Mouse (Mus musculus) kidney, embryonic 15.5 days (tissue): ENCODE measurements around the gene 5730596B20Rik. TPM values are rescaled to one million over a fixed set of nuclear protein-coding genes. Genes with fewer than 3 reads are reported as not detected.

Experiments
- ATAC-seq: fragments of 200-750 bp; cut with Nextera tagmentation; replicated peaks from 2 replicates; pipeline ENCODE4 v1.8.0; 2017; ENCODE audit warnings: moderate TSS enrichment; ENCODE audit not compliant: low FRiP score
- H3K27ac ChIP-seq: fragments of 300-500 bp; sonication (generic); 2 replicates; pipeline ENCODE4 v1.5.1; 2015; ENCODE audit warnings: mild to moderate bottlenecking, inconsistent platforms
- H3K27me3 ChIP-seq: fragments of 300-500 bp; sonication (generic); 2 replicates; pipeline ENCODE4 v1.6.1; 2015; ENCODE audit warnings: inconsistent platforms
- H3K36me3 ChIP-seq: fragments of 300-500 bp; sonication (generic); 2 replicates; pipeline ENCODE4 v1.6.1; 2015; ENCODE audit warnings: inconsistent platforms
- H3K4me1 ChIP-seq: fragments of 300-500 bp; sonication (generic); 2 replicates; pipeline ENCODE4 v1.6.1; 2015; ENCODE audit warnings: inconsistent platforms
- H3K4me2 ChIP-seq: fragments of 300-500 bp; sonication (generic); 2 replicates; pipeline ENCODE4 v1.6.1; 2015; ENCODE audit warnings: moderate library complexity, mild to moderate bottlenecking, inconsistent platforms
- H3K4me3 ChIP-seq: fragments of 300-500 bp; sonication (generic); replicated peaks from 2 replicates; pipeline ENCODE4 v1.5.1; 2015; ENCODE audit warnings: mild to moderate bottlenecking, inconsistent platforms
- H3K9ac ChIP-seq: fragments of 300-500 bp; sonication (generic); 2 replicates; pipeline ENCODE4 v1.6.1; 2015; ENCODE audit warnings: mild to moderate bottlenecking, inconsistent platforms
- H3K9me3 ChIP-seq: fragments of 300-500 bp; sonication (generic); replicated peaks from 2 replicates; pipeline ENCODE4 v1.6.1; 2016; ENCODE audit warnings: inconsistent platforms
- WGBS: fragments of 180-500 bp; shearing (Covaris S2); methylation state at CpG from one replicate; pipeline ENCODE4 v1.1.7; 2015; ENCODE audit warnings: mixed read lengths; 5-methylcytosine and 5-hydroxymethylcytosine counted together
- polyA plus RNA-seq: library from polyadenylated mRNA; unstranded; fragments of >200 nt; fragmentation: Nextera tagmentation; extraction: Ambion mirVana; gene quantifications from 2 replicates; pipeline ENCODE4 v1.2.1, GENCODE M21; 2015

Gene 5730596B20Rik
- polyA plus RNA-seq, 1 experiment from 2014 or later = 2.4 TPM

DNA sequence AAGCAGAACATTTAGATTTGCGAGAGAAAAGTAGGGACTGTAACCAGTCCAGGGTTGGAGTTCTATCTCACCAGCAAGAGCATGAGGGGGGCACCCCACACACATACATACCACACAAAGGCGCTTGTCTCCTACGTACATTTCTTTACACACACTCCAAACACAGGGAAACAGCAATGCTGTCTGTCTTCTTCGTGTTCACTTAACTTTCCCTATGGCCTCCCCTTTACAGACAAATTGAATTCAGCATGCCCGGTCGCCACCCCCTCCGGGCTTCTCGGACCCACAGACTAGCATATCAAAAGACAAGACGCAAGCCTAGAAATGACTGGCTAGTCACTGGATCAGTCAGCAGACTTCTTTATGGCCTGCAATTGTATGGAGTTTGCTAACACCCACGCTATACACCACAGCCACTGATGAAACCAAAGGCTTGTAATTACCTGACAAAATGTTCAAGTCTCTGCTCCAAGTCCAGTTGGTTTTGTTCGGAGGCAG, 3.0 kb downstream of the 5730596B20Rik start:
- H3K27ac ChIP-seq = peak overlapping the region; percentile 98
- H3K36me3 ChIP-seq = 0 out of 2 replicates have a peak, but pooled peaks cover 7% of the 10 kb centered on the region
- ATAC-seq = no peak
- H3K4me3 ChIP-seq = peak overlapping the region; percentile 62
- no peaks in the 10 kb centered on the region for H3K9me3 ChIP-seq
- H3K9ac ChIP-seq = peak overlapping the region; percentile 56
- peak overlapping the region; percentile 67 for H3K4me2 ChIP-seq
- 20% methylated on average over 11 of the region's 11 CpGs for WGBS
- H3K4me1 ChIP-seq = peaks cover 91% of the 10 kb centered on the region
- no peaks in the 10 kb centered on the region for H3K27me3 ChIP-seq

DNA sequence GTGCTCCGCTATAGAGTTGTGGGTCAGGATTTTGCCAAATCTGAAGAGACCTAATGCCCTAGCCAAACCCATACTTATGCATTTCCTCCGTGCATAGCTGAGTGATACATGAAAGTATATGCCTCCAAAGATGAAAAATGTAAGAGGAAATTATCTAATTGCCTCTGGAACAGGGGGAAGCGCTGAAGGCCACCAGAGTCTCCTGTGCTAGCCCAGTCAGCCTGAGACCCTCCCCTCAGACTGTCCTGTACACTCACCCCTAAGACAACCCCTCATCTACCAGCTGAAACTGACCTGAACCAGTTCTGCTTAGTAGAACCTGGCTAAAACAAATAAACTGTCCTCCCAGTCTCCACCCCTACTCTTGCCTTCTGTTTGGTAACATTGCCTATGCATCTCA, 3.4 kb downstream of the 5730596B20Rik start:
- WGBS = 44% methylated on average over 3 of the region's 3 CpGs
- Histone ChIP-seq H3K9me3 (no peaks in the 10 kb centered on the region), H3K9ac (peak overlapping the region; percentile 56), H3K4me1 (peaks cover 96% of the 10 kb centered on the region), H3K27ac (peak overlapping the region; percentile 98), H3K4me2 (peak overlapping the region; percentile 67), H3K36me3 (0 out of 2 replicates have a peak, but pooled peaks cover 7% of the 10 kb centered on the region), H3K27me3 (no peaks in the 10 kb centered on the region), H3K4me3 (peak overlapping the region; percentile 62)
- ATAC-seq = no peak

DNA sequence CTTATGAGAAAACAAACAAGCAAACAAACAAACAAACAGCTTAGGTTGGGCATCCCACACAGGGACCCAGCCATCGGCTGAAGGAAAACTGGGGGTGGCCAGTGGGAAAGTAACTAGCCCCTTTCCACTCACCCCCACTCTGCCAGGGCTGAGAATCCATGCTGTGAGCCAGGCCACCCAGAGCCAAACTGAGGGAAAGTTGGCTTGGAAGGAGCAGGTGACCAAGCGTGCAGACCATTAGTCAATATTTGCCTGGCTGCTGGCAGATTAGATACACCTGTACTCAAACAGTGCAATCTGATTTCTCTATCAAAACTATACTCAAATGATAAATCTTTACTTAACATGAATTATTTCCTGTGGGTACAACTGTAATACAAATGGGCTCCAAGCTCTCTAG, 4.7 kb downstream of the 5730596B20Rik start:
- WGBS = 30% methylated on average over 2 of the region's 2 CpGs
- H3K27me3 ChIP-seq = no peaks in the 10 kb centered on the region
- H3K4me1 ChIP-seq = peaks cover 99% of the 10 kb centered on the region
- H3K36me3 ChIP-seq = 0 out of 2 replicates have a peak, but pooled peaks cover 10% of the 10 kb centered on the region
- H3K27ac ChIP-seq = peak overlapping the region; percentile 98
- H3K4me3 ChIP-seq = no peak overlapping the region
- no peak for ATAC-seq
- peak overlapping the region; percentile 7; the same call in 1 of the 2 replicates for H3K4me2 ChIP-seq
- no peak overlapping the region for H3K9ac ChIP-seq
- no peaks in the 10 kb centered on the region for H3K9me3 ChIP-seq

DNA sequence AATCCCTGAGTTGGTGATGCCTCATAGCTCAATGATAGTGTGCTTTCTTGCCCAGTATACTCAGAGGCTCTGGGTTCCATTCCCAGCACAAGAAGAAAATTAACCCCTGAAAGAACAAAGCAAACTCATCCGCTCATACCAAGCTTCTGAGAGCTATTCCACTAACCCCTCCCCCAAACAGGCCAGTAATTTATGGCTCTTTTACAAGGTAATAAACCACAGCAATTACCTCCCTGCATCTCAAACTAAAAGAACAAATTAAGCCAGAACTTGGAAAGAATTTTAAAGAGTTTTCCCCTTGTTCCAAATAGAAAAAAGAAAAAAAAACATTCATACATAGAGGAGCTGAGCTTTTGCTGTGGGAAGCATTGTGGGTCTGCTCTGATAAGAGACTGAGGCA, 5.5 kb downstream of the 5730596B20Rik start:
- 0 out of 2 replicates have a peak, but pooled peaks have one; percentile 16 for ATAC-seq
- Histone ChIP-seq H3K9me3 (no peaks in the 10 kb centered on the region), H3K4me3 (no peak overlapping the region), H3K4me1 (peaks cover 99% of the 10 kb centered on the region), H3K27me3 (no peaks in the 10 kb centered on the region), H3K9ac (0 out of 2 replicates have a peak overlapping the region, but pooled peaks have one; percentile 19), H3K4me2 (peak overlapping the region; percentile 45), H3K27ac (peak overlapping the region; percentile 98), H3K36me3 (0 out of 2 replicates have a peak, but pooled peaks cover 10% of the 10 kb centered on the region)
- WGBS = 13% methylated on average over 1 of the region's 1 CpGs

DNA sequence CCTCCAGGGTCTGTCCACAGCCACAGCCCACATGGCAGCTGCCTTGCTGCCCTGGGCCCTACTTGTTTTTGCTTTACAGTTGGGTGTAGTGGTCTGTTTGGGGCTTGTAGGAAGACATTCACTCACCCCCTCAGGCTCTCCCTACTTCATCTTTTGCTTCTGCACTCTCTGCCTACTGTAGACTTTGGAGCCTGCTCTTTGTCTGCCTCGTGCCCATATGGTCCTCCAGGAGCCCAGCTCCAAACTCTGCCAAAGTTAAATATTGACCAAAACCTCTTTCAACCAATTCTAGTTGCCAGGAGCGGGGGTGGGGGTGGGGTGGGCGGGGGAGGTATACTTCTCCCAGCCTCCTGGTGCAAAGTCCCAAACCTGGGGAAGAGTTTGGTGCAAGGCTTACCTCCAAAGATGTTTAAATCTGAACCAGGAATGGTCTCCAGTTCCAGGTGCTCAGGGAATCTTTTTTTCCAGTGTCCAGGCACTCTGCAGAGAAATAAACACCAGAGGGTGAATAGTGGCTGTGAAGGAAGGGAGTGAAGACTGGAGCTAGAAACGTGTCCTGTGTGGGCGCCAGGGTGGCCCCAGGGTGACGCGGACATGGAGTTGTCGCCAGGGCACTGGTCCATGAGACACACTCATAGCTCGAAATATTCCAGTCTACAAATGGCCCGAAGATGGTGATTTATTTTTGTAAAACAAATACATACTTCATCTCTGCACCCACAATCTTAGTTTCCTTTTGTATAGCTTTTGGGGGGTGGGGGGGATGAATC, 6.2 kb downstream of the 5730596B20Rik start:
- peak; percentile 63 for ATAC-seq
- peak overlapping the region; percentile 98 for H3K27ac ChIP-seq

DNA sequence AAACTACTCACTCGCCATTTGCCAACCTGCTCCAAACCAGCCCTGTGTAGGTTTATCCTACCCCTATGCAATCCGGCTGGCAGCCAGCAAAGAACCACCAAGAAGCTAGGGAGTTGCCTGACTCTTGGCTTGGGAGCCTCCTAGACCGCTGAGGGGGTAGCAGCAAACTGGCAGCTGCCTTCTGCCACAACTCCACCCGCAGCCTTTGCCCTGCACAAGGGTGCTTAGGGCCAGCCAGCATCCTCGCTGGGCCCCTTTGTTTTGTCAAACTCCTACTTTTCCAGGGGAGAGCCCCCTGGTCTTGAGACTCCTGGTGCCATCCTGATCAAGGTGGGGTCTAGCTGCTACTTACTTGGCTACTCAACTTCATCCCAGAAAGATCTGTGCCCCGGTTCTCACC, 7.4 kb downstream of the 5730596B20Rik start:
- 19% methylated on average over 6 of the region's 6 CpGs for whole genome bisulfite sequencing
- no peak for ATAC-seq
- Histone ChIP-seq H3K4me2 (peak overlapping the region; percentile 45), H3K27ac (peak overlapping the region; percentile 98), H3K9ac (no peak overlapping the region), H3K4me1 (peaks cover 100% of the 10 kb centered on the region), H3K36me3 (0 out of 2 replicates have a peak, but pooled peaks cover 10% of the 10 kb centered on the region), H3K9me3 (no peaks in the 10 kb centered on the region), H3K27me3 (no peaks in the 10 kb centered on the region), H3K4me3 (no peak overlapping the region)

More for the DNA sequence above, 6.2 kb downstream of the 5730596B20Rik start:
- H3K4me3 ChIP-seq = 0 out of 2 replicates have a peak overlapping the region, but pooled peaks have one; percentile 5
- no peaks in the 10 kb centered on the region for H3K27me3 ChIP-seq
- peak overlapping the region; percentile 19; the same call in 1 of the 2 replicates for H3K9ac ChIP-seq
- H3K36me3 ChIP-seq = 0 out of 2 replicates have a peak, but pooled peaks cover 10% of the 10 kb centered on the region
- 24% methylated on average over 10 of the region's 10 CpGs for WGBS
- H3K4me2 ChIP-seq = peak overlapping the region; percentile 45
- peaks cover 100% of the 10 kb centered on the region for H3K4me1 ChIP-seq
- H3K9me3 ChIP-seq = no peaks in the 10 kb centered on the region

DNA sequence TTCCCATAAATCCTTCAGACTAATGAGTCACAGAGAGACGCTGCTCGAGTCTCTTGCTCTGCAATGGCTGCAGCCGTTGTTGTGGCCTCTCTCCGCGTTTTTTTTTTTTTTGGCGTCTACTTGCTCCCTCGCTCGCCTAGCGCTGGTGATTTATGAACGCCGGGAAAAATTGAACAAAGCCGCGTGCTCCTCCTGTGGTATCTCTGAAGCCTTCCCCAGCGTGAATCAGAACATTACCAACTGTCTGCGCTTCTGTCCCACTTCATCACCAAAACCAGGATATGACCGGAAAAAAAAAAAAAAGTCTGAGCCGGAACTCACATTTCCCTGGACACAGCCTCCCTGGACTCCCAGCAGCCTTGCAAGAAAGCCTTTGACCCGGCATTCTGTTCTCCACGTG, 7.9 kb downstream of the 5730596B20Rik start:
- H3K4me2 ChIP-seq = peak overlapping the region; percentile 45
- WGBS = 3% methylated on average over 19 of the region's 19 CpGs
- no peak overlapping the region for H3K9ac ChIP-seq
- 0 out of 2 replicates have a peak, but pooled peaks cover 10% of the 10 kb centered on the region for H3K36me3 ChIP-seq
- peaks cover 100% of the 10 kb centered on the region for H3K4me1 ChIP-seq
- no peak for ATAC-seq
- no peaks in the 10 kb centered on the region for H3K9me3 ChIP-seq
- H3K27ac ChIP-seq = peak overlapping the region; percentile 98
- no peaks in the 10 kb centered on the region for H3K27me3 ChIP-seq
- H3K4me3 ChIP-seq = peak overlapping the region; percentile 9; the same call in 1 of the 2 replicates

DNA sequence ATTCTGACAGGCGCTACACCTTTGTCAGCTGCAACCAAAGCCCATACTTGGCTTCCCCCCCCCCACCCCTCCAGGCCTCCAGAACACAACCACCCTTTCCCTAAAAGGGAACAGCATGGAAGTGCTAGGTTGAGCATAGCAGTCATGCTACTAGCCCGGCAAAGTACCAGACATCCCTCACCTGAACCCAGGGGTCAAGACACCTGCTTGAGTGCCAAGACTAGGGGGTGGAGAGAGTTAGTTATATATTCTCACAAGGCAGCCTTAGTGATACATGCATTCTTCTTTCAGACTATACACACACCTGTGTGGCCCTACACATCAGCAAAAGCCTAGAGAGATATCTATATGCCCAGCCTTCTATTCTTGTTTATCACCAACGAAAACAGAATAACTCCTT, 8.5 kb downstream of the 5730596B20Rik start:
- peak overlapping the region; percentile 98 for H3K27ac ChIP-seq
- 0 out of 2 replicates have a peak, but pooled peaks cover 10% of the 10 kb centered on the region for H3K36me3 ChIP-seq
- peaks cover 100% of the 10 kb centered on the region for H3K4me1 ChIP-seq
- H3K4me3 ChIP-seq = no peak overlapping the region
- ATAC-seq = no peak
- peak overlapping the region; percentile 45 for H3K4me2 ChIP-seq
- 28% methylated on average over 3 of the region's 3 CpGs for WGBS
- no peaks in the 10 kb centered on the region for H3K27me3 ChIP-seq
- no peaks in the 10 kb centered on the region for H3K9me3 ChIP-seq
- H3K9ac ChIP-seq = no peak overlapping the region

DNA sequence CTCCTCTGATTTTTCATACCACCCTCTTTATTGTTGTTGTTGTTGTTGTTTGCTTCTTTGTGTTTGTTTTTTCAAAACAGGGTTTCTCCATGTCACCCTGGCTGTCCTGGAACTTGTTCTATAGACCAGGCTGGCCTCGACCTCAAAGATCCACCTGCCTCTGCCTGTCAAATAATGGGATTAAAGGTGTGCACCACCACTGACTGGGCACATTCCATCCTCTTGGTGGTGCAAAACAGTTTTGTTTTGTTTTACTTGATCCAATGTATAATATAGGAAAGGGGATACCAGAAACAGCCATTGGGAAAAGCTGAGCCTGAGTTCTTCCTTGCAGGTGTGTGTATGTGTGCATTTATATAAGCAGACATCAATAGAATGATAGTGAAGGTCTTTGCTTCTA, 9.2 kb downstream of the 5730596B20Rik start:
- WGBS = 57% methylated on average over 1 of the region's 1 CpGs
- H3K36me3 ChIP-seq = 0 out of 2 replicates have a peak, but pooled peaks cover 10% of the 10 kb centered on the region
- no peaks in the 10 kb centered on the region for H3K9me3 ChIP-seq
- H3K4me3 ChIP-seq = no peak overlapping the region
- no peak for ATAC-seq
- no peak overlapping the region for H3K9ac ChIP-seq
- H3K4me1 ChIP-seq = peaks cover 99% of the 10 kb centered on the region
- no peak overlapping the region for H3K4me2 ChIP-seq
- no peaks in the 10 kb centered on the region for H3K27me3 ChIP-seq
- H3K27ac ChIP-seq = 0 out of 2 replicates have a peak overlapping the region, but pooled peaks have one; percentile 2

DNA sequence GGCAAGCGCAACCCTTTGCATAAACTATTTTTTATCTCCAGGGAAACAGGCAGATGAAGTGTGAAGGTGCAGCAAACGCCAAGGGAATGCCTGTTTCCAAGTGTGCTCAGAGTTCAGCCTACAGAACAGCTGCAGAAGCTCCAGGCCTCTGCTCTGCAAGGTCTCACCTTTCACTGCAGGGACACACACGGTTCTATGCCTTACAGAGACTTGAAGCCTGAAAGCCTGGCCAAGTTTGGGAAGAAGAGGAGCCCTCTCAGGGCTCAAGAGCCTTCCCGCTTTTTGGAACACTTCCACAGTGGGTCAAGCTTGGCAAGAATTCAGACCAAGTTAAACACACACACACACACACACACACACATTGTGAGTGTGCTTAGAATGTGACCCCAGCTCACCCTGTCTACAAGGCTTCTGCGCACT, 11.9 kb downstream of the 5730596B20Rik start:
- WGBS = 27% methylated on average over 5 of the region's 5 CpGs
- peak overlapping the region; percentile 95 for H3K27ac ChIP-seq
- no peaks in the 10 kb centered on the region for H3K27me3 ChIP-seq
- no peak overlapping the region; the same call in 1 of the 2 replicates for H3K9ac ChIP-seq
- H3K4me1 ChIP-seq = peaks cover 94% of the 10 kb centered on the region
- no peak for ATAC-seq
- no peak overlapping the region for H3K4me3 ChIP-seq
- H3K36me3 ChIP-seq = 0 out of 2 replicates have a peak, but pooled peaks cover 3% of the 10 kb centered on the region
- peak overlapping the region; percentile 20; the same call in 1 of the 2 replicates for H3K4me2 ChIP-seq
- H3K9me3 ChIP-seq = no peaks in the 10 kb centered on the region

DNA sequence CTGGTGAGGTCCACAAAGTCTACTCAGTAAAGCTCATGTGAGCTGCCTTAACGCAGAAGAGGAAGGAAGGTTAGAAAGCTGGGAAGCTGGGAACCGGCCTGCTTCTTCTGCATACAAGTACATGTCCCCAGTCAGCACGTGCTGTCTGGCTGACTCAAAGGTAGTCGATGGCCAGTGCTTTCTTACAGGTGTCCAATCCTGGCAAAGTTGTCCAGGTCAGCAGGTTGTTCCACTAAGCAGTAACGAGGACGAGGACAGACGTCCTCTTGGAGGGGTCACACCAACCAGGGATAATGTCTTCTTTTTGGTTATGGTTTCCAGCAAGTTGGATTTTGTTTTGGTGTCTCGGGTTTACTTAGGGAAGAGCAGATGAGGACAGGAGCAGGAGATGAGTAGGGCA, 12.6 kb downstream of the 5730596B20Rik start:
- H3K4me2 ChIP-seq = peak overlapping the region; percentile 93
- H3K36me3 ChIP-seq = 0 out of 2 replicates have a peak, but pooled peaks cover 3% of the 10 kb centered on the region
- H3K9ac ChIP-seq = no peak overlapping the region
- no peaks in the 10 kb centered on the region for H3K9me3 ChIP-seq
- 26% methylated on average over 8 of the region's 8 CpGs for WGBS
- ATAC-seq = no peak
- peak overlapping the region; percentile 95 for H3K27ac ChIP-seq
- H3K4me1 ChIP-seq = peaks cover 94% of the 10 kb centered on the region
- H3K27me3 ChIP-seq = no peaks in the 10 kb centered on the region
- peak overlapping the region; percentile 62; the same call in 1 of the 2 replicates for H3K4me3 ChIP-seq

DNA sequence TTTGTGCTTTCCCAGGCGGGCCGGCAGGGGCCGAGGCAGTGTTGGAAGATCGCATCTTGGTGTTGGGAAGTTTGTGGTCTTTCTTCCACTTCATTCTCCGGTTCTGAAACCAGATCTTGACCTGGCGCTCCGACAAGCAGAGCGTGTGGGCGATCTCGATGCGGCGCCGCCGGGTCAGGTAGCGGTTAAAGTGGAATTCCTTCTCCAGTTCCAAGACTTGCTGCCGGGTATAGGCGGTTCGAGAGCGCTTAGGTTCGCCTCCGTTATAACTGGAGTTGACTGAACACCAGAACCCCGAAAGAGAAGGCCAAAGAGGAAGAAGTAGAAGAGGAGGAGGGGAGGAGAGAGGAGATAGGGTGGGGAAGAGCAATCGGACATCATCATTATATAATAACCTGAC, 13.1 kb downstream of the 5730596B20Rik start:
- ATAC-seq = no peak
- Histone ChIP-seq H3K27ac (peak overlapping the region; percentile 95), H3K4me2 (peak overlapping the region; percentile 93), H3K27me3 (no peaks in the 10 kb centered on the region), H3K4me3 (peak overlapping the region; percentile 62), H3K9me3 (no peaks in the 10 kb centered on the region), H3K4me1 (peaks cover 93% of the 10 kb centered on the region), H3K36me3 (0 out of 2 replicates have a peak, but pooled peaks cover 3% of the 10 kb centered on the region), H3K9ac (no peak overlapping the region)
- 6% methylated on average over 23 of the region's 23 CpGs for WGBS
